18 mouse cellular contexts compared by ENCODE assay signal in the genomic region with DNA sequence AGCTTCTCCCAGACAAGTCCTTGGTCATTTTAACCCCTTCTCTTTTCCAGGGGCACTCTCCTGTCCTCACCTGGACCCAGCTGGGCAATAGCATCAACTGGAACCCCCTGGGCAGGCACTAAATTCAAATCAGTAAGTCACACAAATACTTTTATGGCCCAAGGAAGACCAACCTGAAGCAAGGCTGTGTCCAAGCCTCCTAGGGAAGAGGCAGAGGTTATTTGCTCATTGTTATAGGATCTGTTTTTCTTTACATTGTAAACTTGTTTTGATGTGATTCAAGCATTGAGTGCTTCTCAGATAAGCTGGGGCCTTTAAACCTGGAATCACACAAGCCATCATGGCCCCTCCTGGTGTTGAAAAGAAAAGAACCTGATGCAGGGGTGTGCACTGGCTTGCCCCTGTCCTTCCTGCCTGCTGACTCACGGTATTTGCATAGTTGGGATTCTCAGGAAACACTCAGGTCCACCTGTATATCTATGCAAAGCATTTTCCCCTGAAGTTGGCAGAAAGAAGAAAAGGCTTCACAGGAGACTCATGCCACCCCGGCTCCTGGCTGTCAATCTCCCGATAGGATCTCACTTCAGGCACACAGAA.
DNase-seq lines count a peak whose midpoint lies in the region; ATAC-seq and TF ChIP-seq lines count a peak whose summit lies in the region.
"Had no signal": no experiment of that assay in that cellular context is flagged by ENCODE, and none has a peak within 500 bp of the region (broad histone marks: within the 10 kb centered on the region; RNA-seq: fewer than 3 reads in every experiment).

No protein-coding gene starts in this region.

- no peak for TF ChIP-seq CTCF in bone marrow, adult 2 months (IDR thresholded peaks at IDR 0.05; ENCODE audit: control insufficient read depth, insufficient read depth, low read length)

- H3K27me3 ChIP-seq in lung, embryonic 15.5 days: no peaks in the 10 kb centered on the region
- H3K27me3 ChIP-seq in liver, embryonic 13.5 days: no peaks in the 10 kb centered on the region
- H3K27me3 ChIP-seq in stomach, embryonic 16.5 days (ENCODE audit: control insufficient read depth, insufficient read depth, low read length): no peaks in the 10 kb centered on the region
- H3K27me3 ChIP-seq: embryonic facial prominence, embryonic 13.5 days; hindbrain, embryonic 15.5 days had no signal

- H3K9ac ChIP-seq in lung, embryonic 15.5 days: no peak overlapping the region
- peak overlapping the region; percentile 44 for H3K9ac ChIP-seq in liver, embryonic 13.5 days
- H3K9ac ChIP-seq in stomach, embryonic 16.5 days (ENCODE audit: low read length): no peak overlapping the region
- H3K9ac ChIP-seq: embryonic facial prominence, embryonic 13.5 days; heart, embryonic 13.5 days; hindbrain, embryonic 15.5 days; limb, embryonic 12.5 days had no signal

- no peaks in the 10 kb centered on the region for H3K9me3 ChIP-seq in lung, embryonic 15.5 days
- no peaks in the 10 kb centered on the region for H3K9me3 ChIP-seq in liver, embryonic 13.5 days (replicated peaks)
- H3K9me3 ChIP-seq in stomach, embryonic 16.5 days (replicated peaks; ENCODE audit: control insufficient read depth, low read length): no peaks in the 10 kb centered on the region
- H3K9me3 ChIP-seq: embryonic facial prominence, embryonic 13.5 days; heart, embryonic 13.5 days; hindbrain, embryonic 15.5 days; limb, embryonic 12.5 days had no signal

- DNase-seq in lung, postnatal 25 days (ENCODE audit: low spot score): no peak
- no peak for DNase-seq in liver, embryonic 13.5 days
- no peak for DNase-seq in adrenal gland, postnatal 10 days
- no peak for DNase-seq in kidney, postnatal 14 days
- DNase-seq: cerebellum, postnatal 10 days; gastrocnemius, adult 2 months; heart, postnatal 36 days; lung, postnatal 14 days; retina, postnatal 1 day had no signal

- 54% methylated on average over 3 of the region's 3 CpGs for WGBS in lung, embryonic 15.5 days
- 36% methylated on average over 3 of the region's 3 CpGs for WGBS in bone marrow, adult 2 months
- WGBS in liver, embryonic 13.5 days (ENCODE audit: insufficient replicate concordance): 21% methylated on average over 3 of the region's 3 CpGs
- 52% methylated on average over 3 of the region's 3 CpGs for WGBS in stomach, embryonic 16.5 days

- no peak overlapping the region for H3K4me2 ChIP-seq in lung, embryonic 15.5 days
- peak overlapping the region; percentile 51 for H3K4me2 ChIP-seq in liver, embryonic 13.5 days
- no peak overlapping the region for H3K4me2 ChIP-seq in stomach, embryonic 16.5 days (ENCODE audit: low read depth, low read length)
- H3K4me2 ChIP-seq: embryonic facial prominence, embryonic 13.5 days; heart, embryonic 13.5 days; hindbrain, embryonic 15.5 days; limb, embryonic 12.5 days had no signal

- ATAC-seq in lung, embryonic 15.5 days (ENCODE audit: borderline replicate concordance, extremely low read depth, low FRiP score, low TSS enrichment): no peak
- ATAC-seq in liver, embryonic 13.5 days (ENCODE audit: low read depth): peak; percentile 49
- peak; percentile 75; the same call in 1 of the 2 replicates for ATAC-seq in stomach, embryonic 16.5 days (ENCODE audit: insufficient read depth, low FRiP score)
- ATAC-seq: intestine, postnatal 0 days; midbrain, embryonic 16.5 days had no signal

- H3K4me1 ChIP-seq in lung, embryonic 15.5 days: 0 out of 2 replicates have a peak, but pooled peaks cover 5% of the 10 kb centered on the region
- H3K4me1 ChIP-seq in bone marrow, adult 2 months (ENCODE audit: control insufficient read depth, insufficient read depth, low read length): no peaks in the 10 kb centered on the region; the same call in 1 of the 2 replicates
- peaks cover 50% of the 10 kb centered on the region for H3K4me1 ChIP-seq in liver, embryonic 13.5 days (replicated peaks)
- H3K4me1 ChIP-seq in stomach, embryonic 16.5 days (ENCODE audit: control insufficient read depth, insufficient read depth, low read length): no peaks in the 10 kb centered on the region; the same call in 1 of the 2 replicates
- H3K4me1 ChIP-seq: embryonic facial prominence, embryonic 13.5 days; limb, embryonic 12.5 days had no signal

- H3K4me3 ChIP-seq in lung, embryonic 15.5 days: no peak overlapping the region
- no peak overlapping the region for H3K4me3 ChIP-seq in bone marrow, adult 2 months (replicated peaks; ENCODE audit: control insufficient read depth, low read depth, low read length)
- H3K4me3 ChIP-seq in liver, embryonic 13.5 days (replicated peaks): no peak overlapping the region
- no peak overlapping the region for H3K4me3 ChIP-seq in stomach, embryonic 16.5 days (replicated peaks; ENCODE audit: low read length)
- H3K4me3 ChIP-seq: embryonic facial prominence, embryonic 13.5 days; gastrocnemius, adult 2 months; heart, embryonic 13.5 days; hindbrain, embryonic 15.5 days; limb, embryonic 12.5 days had no signal

- no peak for TF ChIP-seq POLR2A in bone marrow, adult 2 months (IDR thresholded peaks at IDR 0.05; ENCODE audit: borderline replicate concordance, control insufficient read depth, low read depth, low read length)

- peak overlapping the region; percentile 20; the same call in 1 of the 2 replicates for H3K27ac ChIP-seq in lung, embryonic 15.5 days
- peak overlapping the region; percentile 52 for H3K27ac ChIP-seq in bone marrow, adult 2 months (ENCODE audit: control insufficient read depth, insufficient read depth, low read depth, low read length, poor library complexity)
- peak overlapping the region; percentile 85 for H3K27ac ChIP-seq in liver, embryonic 13.5 days
- H3K27ac ChIP-seq in stomach, embryonic 16.5 days (ENCODE audit: low read length): no peak overlapping the region
- H3K27ac ChIP-seq: embryonic facial prominence, embryonic 13.5 days; gastrocnemius, adult 2 months; heart, embryonic 13.5 days; hindbrain, embryonic 15.5 days; limb, embryonic 12.5 days had no signal

- H3K36me3 ChIP-seq in lung, embryonic 15.5 days: no peaks in the 10 kb centered on the region
- no peaks in the 10 kb centered on the region for H3K36me3 ChIP-seq in liver, embryonic 13.5 days
- H3K36me3 ChIP-seq in stomach, embryonic 16.5 days (ENCODE audit: control insufficient read depth, insufficient read depth, low read length): no peaks in the 10 kb centered on the region
- H3K36me3 ChIP-seq: embryonic facial prominence, embryonic 13.5 days; heart, embryonic 13.5 days; hindbrain, embryonic 15.5 days; limb, embryonic 12.5 days had no signal
